In the genomic region with DNA sequence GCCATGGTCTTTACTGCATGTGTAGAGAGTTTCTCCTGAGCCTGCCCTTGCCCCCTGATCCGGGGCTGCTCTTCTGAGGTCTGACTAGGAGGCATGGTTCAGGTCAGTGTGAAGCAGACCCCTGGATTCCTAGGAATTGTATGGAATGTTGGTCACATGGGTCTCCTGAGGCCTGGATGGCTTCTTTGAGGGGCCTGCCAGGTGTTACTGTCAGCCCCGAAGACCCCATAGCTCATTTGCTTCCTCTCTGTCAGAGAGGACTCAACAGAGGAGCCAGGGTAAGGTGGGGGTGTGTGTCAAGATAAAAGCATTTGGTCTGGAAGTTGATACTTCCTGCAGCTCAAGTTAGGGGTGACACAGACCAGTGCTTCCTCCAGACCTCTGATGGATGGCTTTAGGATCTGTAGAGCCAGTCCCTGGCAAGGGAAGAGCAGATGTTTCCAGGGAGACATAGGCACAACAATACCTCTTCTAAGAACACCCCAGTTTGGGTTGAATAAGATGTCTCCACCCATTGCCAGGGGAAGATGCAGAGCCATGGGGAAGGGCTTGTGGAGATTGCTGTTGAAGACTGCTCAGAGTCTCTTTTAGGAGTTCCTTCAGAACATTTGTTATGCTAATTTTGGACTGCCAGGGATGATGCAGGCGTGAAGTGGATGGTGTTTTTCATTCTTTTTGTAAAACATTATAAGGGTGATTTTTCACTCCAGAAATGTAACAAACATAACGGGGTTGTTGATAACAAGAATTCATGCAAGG, we compare ENCODE assay signal across 19 mouse cellular contexts.
DNase-seq lines count a peak whose midpoint lies in the region; ATAC-seq and TF ChIP-seq lines count a peak whose summit lies in the region.
"Had no signal": no experiment of that assay in that cellular context is flagged by ENCODE, and none has a peak within 500 bp of the region (broad histone marks: within the 10 kb centered on the region; RNA-seq: fewer than 3 reads in every experiment).

No protein-coding gene starts in this region.

- no peak for TF ChIP-seq CTCF in gastrocnemius, adult 2 months (IDR thresholded peaks at IDR 0.05)

- H3K27me3 ChIP-seq in intestine, embryonic 14.5 days (replicated peaks; ENCODE audit: control insufficient read depth, insufficient read depth, low read length) = no peaks in the 10 kb centered on the region
- H3K27me3 ChIP-seq in intestine, embryonic 16.5 days (replicated peaks; ENCODE audit: control insufficient read depth, insufficient read depth, low read length) = no peaks in the 10 kb centered on the region
- H3K27me3 ChIP-seq: limb, embryonic 15.5 days had no signal

- H3K4me2 ChIP-seq in intestine, embryonic 14.5 days (ENCODE audit: low read length) = no peak overlapping the region
- no peak overlapping the region for H3K4me2 ChIP-seq in intestine, embryonic 16.5 days (ENCODE audit: low read depth, low read length)
- H3K4me2 ChIP-seq: limb, embryonic 15.5 days; midbrain, embryonic 11.5 days had no signal

- DNase-seq in intestine, embryonic 14.5 days (ENCODE audit: low spot score) = no peak
- DNase-seq in left cerebral cortex, adult 11 months (ENCODE audit: low spot score) = peak; percentile 12
- DNase-seq in left cerebral cortex, postnatal 4 days = no peak
- peak; percentile 61 for DNase-seq in brain, adult 2 months (ENCODE audit: low read depth, low spot score)
- peak; percentile 23 to 73 for DNase-seq in left cerebral cortex, postnatal 25 days (ENCODE audit: low spot score in 2 of 2)
- DNase-seq in lung, postnatal 10 days = no peak
- DNase-seq in gastrocnemius, adult 2 months = no peak
- DNase-seq: adrenal gland, postnatal 25 days; cerebellum, adult 9-11 months; heart, adult 18-20 months; lung, adult 18-20 months; lung, postnatal 36 days had no signal

- peak overlapping the region; percentile 43; the same call in 1 of the 2 replicates for H3K27ac ChIP-seq in intestine, embryonic 14.5 days (ENCODE audit: low read depth)
- no peak overlapping the region for H3K27ac ChIP-seq in intestine, embryonic 16.5 days (ENCODE audit: low read length)
- no peak overlapping the region for H3K27ac ChIP-seq in gastrocnemius, adult 2 months
- H3K27ac ChIP-seq: hindbrain, postnatal 0 days; limb, embryonic 15.5 days had no signal

- 43% methylated on average over 4 of the region's 4 CpGs for WGBS in intestine, embryonic 14.5 days
- 47% methylated on average over 4 of the region's 4 CpGs for WGBS in intestine, embryonic 16.5 days

- no peak overlapping the region for H3K4me3 ChIP-seq in intestine, embryonic 14.5 days (ENCODE audit: low read depth, low read length)
- no peak overlapping the region for H3K4me3 ChIP-seq in intestine, embryonic 16.5 days (ENCODE audit: low read length)
- no peak overlapping the region for H3K4me3 ChIP-seq in gastrocnemius, adult 2 months
- H3K4me3 ChIP-seq: erythroblast, embryonic 14.5 days; limb, embryonic 15.5 days had no signal

- H3K4me1 ChIP-seq in intestine, embryonic 14.5 days (replicated peaks; ENCODE audit: control insufficient read depth, insufficient read depth, low read length) = 0 out of 2 replicates have a peak, but pooled peaks cover 3% of the 10 kb centered on the region
- H3K4me1 ChIP-seq in intestine, embryonic 16.5 days (ENCODE audit: control insufficient read depth, insufficient read depth, low read length) = no peaks in the 10 kb centered on the region
- H3K4me1 ChIP-seq: limb, embryonic 15.5 days had no signal

- no peak overlapping the region for H3K9ac ChIP-seq in intestine, embryonic 14.5 days (ENCODE audit: low read length)
- no peak overlapping the region for H3K9ac ChIP-seq in intestine, embryonic 16.5 days (ENCODE audit: low read depth, low read length)
- H3K9ac ChIP-seq: limb, embryonic 15.5 days had no signal

- no peaks in the 10 kb centered on the region for H3K36me3 ChIP-seq in intestine, embryonic 14.5 days (ENCODE audit: control insufficient read depth, insufficient read depth, low read length)
- no peaks in the 10 kb centered on the region for H3K36me3 ChIP-seq in intestine, embryonic 16.5 days (ENCODE audit: control insufficient read depth, insufficient read depth, low read length)
- H3K36me3 ChIP-seq: limb, embryonic 15.5 days had no signal

- intact Hi-C loops in left cerebral cortex, postnatal 4 days (cut with DNase I) = no loop called here
- intact Hi-C loops in left cerebral cortex, postnatal 25 days (cut with DNase I) = loop anchor here (2.0 kb wide), 1 partner anchor 72 kb away; no protein-coding TSS in a partner anchor
- intact Hi-C loops in gastrocnemius, adult 2 months (cut with DNase I) = no loop called here

- H3K9me3 ChIP-seq in intestine, embryonic 14.5 days (ENCODE audit: control insufficient read depth, low read length) = no peaks in the 10 kb centered on the region
- no peaks in the 10 kb centered on the region for H3K9me3 ChIP-seq in intestine, embryonic 16.5 days (ENCODE audit: control insufficient read depth, low read length)
- H3K9me3 ChIP-seq: limb, embryonic 15.5 days had no signal

- peak; percentile 80 for ATAC-seq in intestine, embryonic 14.5 days (replicated peaks; ENCODE audit: low FRiP score, low TSS enrichment, low read depth)
- ATAC-seq in intestine, embryonic 16.5 days = no peak
- ATAC-seq: activated CD4-positive, CD25-positive, alpha-beta regulatory T cell, adult 4 months; forebrain, embryonic 14.5 days; hindbrain, postnatal 0 days had no signal

Comparison
In these comparisons a context has a peak if more than half of its experiments do, and no peak if none do; other contexts are left out.
1. DNase-seq: peak in left cerebral cortex, adult 11 months (single experiment), brain, adult 2 months (single experiment) and left cerebral cortex, postnatal 25 days (2 of 2); none in intestine, embryonic 14.5 days (single experiment), left cerebral cortex, postnatal 4 days (single experiment), lung, postnatal 10 days (single experiment) and gastrocnemius, adult 2 months (single experiment).